Mouse (Mus musculus): ENCODE measurements around the gene Ess2.

The Ess2 gene

DNA sequence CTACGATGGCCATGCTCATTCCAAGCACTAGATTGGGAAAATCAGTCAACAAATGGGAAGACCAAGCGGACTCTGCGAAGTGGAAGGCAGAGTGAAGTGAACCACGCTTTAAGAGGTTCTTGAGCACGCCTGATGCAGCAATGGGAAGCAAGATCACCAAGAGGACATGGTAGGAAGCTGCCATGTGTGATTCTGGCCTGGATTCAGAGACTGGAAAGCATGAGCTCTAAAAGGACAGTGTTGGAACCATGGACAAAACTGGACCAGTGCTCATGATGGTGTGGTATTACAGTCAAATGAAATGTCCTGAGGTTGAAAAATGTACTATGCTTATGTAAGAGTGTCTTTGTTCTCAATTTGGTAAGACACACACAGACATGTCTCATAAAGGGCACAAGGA, 59.8 kb downstream of the Ess2 start:
- 96% methylated on average over 5 of the region's 5 CpGs for WGBS
